Mouse (Mus musculus): ENCODE measurements at regions not wholly inside any gene's neighbourhood (a gene's known extent, or its start where the extent isn't known, plus 50 kb on each side); places are given as distances from the start of the nearest gene placed in this dataset.

DNA sequence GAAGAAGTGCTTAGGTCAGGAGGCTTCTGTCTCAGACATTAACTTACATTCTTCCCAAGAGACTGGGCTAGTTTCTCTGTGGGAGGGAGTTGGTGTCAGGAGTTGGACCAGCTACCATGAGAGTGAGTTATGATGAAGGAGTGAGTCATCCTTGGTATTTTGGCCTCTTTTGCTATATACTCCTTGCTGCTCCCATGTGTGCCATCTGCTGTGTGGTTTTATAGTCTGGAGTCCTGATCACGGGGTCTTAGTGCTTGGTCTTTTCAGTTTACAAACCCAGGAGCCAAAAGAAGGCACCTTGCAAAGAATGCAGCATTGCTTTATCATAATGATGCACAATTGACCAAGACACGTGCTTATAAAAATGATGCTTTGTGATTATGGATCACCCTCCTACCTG is 56.6 kb downstream of the Zfp503 start:
- DNase-seq: no peak

DNA sequence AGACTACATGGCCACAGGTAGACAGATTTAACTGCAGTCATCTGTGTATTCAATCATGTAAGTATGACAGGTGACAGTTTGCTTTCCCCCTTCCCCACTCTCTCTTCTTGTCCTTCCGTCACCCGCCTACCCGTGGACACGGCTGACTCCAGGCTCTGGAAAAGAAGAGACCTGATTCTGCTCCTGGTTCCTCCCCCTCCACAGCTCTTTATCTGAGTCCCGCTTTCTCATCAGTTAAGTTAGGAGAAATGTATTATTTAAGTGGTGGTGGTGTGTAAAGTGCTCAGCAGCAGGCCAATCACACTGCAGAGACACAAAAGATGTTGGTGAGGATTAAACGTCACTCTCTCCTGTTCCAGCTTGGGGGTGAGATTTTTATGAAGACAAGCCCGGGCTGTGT is 57.5 kb downstream of the Zfp503 start:
- no peak for DNase-seq

DNA sequence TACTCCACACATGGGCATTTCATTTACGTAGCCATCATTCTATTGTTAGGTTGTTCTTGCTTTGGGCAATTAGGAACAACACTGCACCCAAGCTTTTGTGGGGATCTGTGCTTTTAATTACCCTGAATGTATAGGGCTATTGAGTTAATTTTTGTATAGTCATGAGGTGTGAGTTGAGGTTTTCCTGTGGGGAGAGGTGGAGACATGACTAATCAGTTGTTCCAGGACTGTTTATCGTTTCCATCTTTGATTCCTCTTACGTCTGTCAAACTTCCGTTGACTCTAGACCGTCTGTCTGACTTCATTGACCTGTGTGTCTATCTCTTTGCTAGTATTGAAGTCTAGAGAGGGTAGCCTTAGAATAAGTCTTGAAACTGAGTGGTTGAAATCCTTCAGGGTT is 60.4 kb downstream of the Zfp503 start:
- no peak for DNase-seq

DNA sequence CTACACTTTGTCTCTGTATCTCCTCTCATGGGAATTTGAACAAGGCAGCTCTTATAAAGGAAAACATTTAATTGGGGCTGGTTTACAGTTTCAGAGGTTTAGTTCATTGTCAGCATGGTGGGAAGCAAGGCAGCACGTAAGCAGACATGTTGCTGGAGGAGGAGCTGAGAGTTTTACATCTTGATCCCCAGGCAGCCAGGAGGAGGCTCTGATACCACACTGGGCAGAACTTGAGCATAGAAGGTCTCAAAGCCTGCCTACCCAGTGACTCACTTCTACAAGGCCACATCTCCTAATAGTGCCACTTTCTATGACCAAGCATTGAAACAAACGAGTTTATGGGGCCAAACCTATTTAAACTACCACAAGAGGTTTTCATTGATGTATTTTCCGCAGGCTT is 67.9 kb upstream of the Comtd1 start:
- DNase-seq: no peak

DNA sequence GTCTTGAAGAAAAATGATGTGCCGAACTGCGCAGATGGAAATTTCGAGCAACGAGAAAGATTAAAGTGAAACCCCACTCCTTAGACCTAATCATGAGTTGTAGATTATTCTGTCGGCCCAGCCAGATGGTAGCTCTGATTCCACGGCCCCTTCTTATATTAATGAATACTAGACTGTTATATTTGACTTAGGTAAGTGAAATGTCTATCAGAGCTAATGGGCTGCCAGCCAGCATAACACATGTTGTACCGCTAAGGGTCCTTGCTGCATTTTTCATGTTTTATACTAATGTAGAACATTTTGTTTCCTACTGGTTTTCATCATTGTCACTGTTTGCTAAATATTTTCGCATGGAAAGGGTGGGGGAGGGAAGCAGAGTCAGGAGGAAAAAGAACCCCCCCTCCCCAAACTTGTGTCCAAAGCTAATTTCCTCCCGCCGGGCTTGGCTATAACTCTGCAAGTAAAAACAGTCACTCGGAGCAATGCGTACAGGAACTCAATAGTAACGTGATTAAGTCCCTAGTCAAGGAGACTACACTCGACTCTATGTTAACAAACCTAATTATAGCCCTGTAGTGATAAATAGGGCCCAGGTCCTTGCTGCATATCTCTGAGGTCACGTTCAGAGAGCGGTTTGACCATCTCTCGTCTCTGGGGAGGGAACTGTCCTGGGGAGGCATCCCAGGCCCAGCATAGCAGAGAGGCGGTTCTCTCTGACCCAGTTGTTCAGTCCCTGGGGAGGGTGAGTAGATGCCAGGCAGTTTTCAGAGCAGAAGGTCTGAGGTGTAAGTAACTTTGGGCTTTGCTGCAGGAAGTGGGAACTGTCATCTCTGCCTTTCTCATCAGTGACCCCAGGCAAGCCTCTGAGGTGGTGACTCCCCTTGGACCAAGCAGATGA is 56.0 kb upstream of the Comtd1 start:
- DNase-seq: peak; percentile 3

- peak; percentile 7 for DNase-seq
Observed at GRCm38 (mm10) chr14:21903562-21904497, 55.1 kb upstream of the Comtd1 start.

DNA sequence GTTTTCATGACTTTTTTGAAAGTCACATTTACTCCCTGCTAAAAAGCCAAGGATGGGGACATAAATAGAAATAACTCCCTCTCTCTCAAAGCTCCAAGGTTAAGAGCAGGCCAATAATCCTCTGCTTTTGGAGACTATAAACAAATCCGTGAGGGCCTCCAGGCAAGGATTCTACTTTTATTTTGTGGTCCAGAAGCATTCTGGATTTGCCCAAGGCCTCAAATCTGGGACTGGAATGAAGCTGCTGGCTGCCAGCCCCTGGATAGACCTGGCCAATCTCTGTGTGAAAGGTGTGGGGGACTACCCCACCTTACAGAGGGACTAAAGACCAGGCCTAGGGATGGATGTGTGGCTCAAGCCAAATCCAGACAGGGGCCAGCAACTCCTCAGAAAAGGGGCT is 54.1 kb upstream of the Comtd1 start:
- no peak for DNase-seq

DNA sequence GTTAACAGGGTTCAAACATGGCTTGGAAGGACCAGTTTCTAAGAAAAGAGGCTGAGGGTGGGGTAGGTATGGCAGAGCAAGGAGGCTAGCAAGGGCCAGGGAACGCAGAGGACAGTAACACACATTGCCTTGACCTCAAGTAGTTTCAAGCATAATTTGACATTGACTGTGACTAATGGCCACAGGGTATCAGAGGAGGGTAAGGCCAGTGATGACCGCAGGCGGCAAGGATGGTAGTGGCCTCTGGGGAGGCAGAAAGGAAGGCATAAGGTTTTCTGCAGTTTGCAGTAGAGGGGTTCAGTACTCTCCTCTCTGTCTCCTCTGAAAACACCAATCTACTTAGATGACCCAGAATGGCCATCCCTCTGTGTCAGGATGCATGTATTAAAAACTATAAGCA is 53.7 kb upstream of the Comtd1 start:
- no peak for DNase-seq

GRCm38 (mm10) chr14:21900951-21901350 is 52.2 kb upstream of the Comtd1 start:
- no peak for DNase-seq

DNA sequence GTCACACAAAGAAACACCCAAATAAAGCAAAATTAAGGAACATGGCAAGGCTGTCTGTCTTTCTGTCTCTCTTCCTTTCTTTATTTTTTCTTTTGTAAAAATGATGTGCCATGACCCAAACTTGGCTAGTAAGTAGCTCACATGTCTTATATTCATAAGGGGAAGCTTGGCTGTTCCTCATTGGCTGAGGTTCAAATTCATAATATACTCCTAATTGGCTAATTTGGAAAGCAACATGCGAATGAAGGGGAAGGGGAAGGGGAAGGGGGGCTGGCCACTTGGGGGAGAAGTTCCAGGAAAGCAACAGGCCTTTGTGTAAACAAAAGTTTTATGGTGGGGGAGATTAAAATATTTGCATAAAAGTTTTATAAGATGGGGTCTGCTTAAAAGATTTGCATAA is 51.7 kb upstream of the Comtd1 start:
- no peak for DNase-seq

Data from kidney, adult 18-20 months (tissue).